Mouse (Mus musculus): Measurements from ENCODE around the gene Krt27. TPM values are rescaled to one million over a fixed set of nuclear protein-coding genes. Genes with fewer than 3 reads are reported as not detected.

Gene Krt27
- polyA plus RNA-seq, 1 experiment: not detected

GRCm38 (mm10) chr11:99369853-99370451 lies 19.0 kb upstream of the Krt27 start:
- no peaks in the 10 kb centered on the region for H3K36me3 ChIP-seq (ENCODE audit: control insufficient read depth, insufficient read depth, low read length)

DNA sequence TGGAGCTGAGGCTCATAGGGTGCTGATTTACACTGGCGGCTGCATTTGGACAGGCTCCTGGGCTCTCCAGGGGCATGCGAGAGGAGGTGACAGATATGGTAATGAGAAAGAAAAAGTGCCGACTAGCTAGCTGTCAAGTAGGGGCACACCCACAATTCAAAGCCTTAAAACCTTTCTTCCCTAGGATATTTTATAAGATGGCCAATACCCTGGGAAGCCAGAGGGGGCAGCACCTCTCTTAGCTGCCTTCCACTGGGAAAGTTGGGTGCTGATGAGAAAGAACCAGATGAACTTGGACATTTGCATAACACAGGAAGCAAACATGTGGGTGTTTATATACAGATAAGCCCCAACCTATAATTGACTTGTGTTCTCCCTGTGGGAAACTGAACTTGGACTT lies 18.3 kb upstream of the Krt27 start:
- no peak for TF ChIP-seq POLR2A (IDR thresholded peaks at IDR 0.05; ENCODE audit: control insufficient read depth, low read depth, low read length)
- TF ChIP-seq CTCF (IDR thresholded peaks at IDR 0.05; ENCODE audit: control insufficient read depth, insufficient read depth, insufficient replicate concordance, low read depth, low read length): peak; percentile 8; the same call in 1 of the 2 replicates

More at GRCm38 (mm10) chr11:99369853-99370451, 19.0 kb upstream of the Krt27 start:
- no peak for TF ChIP-seq POLR2A (IDR thresholded peaks at IDR 0.05; ENCODE audit: control insufficient read depth, low read depth, low read length)
- no peak for TF ChIP-seq CTCF (IDR thresholded peaks at IDR 0.05; ENCODE audit: control insufficient read depth, insufficient read depth, insufficient replicate concordance, low read depth, low read length)
- Histone ChIP-seq H3K27me3 (ENCODE audit: control insufficient read depth, insufficient read depth, low read length) (no peaks in the 10 kb centered on the region), H3K4me1 (ENCODE audit: control insufficient read depth, insufficient read depth, low read length) (peaks cover 16% of the 10 kb centered on the region), H3K4me3 (ENCODE audit: control insufficient read depth, low read depth, low read length) (peak overlapping the region; percentile 5), H3K27ac (ENCODE audit: control insufficient read depth, insufficient read depth, low read depth, low read length) (0 out of 2 replicates have a peak overlapping the region, but pooled peaks have one; percentile 42)

DNA sequence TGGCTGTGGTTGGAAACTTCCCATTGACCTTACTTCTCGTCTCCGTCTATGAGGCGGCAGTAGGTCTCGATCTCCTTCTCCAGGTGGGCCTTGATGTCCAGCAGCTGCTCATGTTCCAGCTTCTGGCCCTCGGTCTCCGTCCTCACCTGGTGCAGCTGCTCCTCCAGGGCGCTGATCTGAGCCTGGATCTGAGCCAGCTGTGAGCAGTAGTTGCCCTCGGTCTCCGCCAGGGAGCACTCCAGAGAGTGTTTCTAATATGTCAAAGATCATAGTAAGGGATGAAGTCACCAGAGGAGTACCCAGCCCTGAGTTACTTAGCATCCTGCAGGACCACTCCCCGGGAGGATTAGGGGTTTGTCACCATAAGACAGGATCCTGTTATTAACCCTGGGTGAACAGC lies 15.9 kb upstream of the Krt27 start:
- Histone ChIP-seq H3K36me3 (ENCODE audit: control insufficient read depth, insufficient read depth, low read length) (no peaks in the 10 kb centered on the region), H3K4me1 (ENCODE audit: control insufficient read depth, insufficient read depth, low read length) (peaks cover 14% of the 10 kb centered on the region), H3K27ac (ENCODE audit: control insufficient read depth, insufficient read depth, low read depth, low read length) (no peak overlapping the region), H3K4me3 (ENCODE audit: control insufficient read depth, low read depth, low read length) (no peak overlapping the region), H3K27me3 (ENCODE audit: control insufficient read depth, insufficient read depth, low read length) (no peaks in the 10 kb centered on the region)
- TF ChIP-seq POLR2A (IDR thresholded peaks at IDR 0.05; ENCODE audit: control insufficient read depth, low read depth, low read length): no peak
- TF ChIP-seq CTCF (IDR thresholded peaks at IDR 0.05; ENCODE audit: control insufficient read depth, insufficient read depth, insufficient replicate concordance, low read depth, low read length): no peak

More for the DNA sequence above, 18.3 kb upstream of the Krt27 start:
- H3K36me3 ChIP-seq (ENCODE audit: control insufficient read depth, insufficient read depth, low read length): no peaks in the 10 kb centered on the region
- no peak overlapping the region for H3K4me3 ChIP-seq (ENCODE audit: control insufficient read depth, low read depth, low read length)
- no peak overlapping the region for H3K27ac ChIP-seq (ENCODE audit: control insufficient read depth, insufficient read depth, low read depth, low read length)
- H3K4me1 ChIP-seq (ENCODE audit: control insufficient read depth, insufficient read depth, low read length): peaks cover 12% of the 10 kb centered on the region
- no peaks in the 10 kb centered on the region for H3K27me3 ChIP-seq (ENCODE audit: control insufficient read depth, insufficient read depth, low read length)

- Histone ChIP-seq H3K36me3 (ENCODE audit: control insufficient read depth, insufficient read depth, low read length) (no peaks in the 10 kb centered on the region), H3K4me1 (ENCODE audit: control insufficient read depth, insufficient read depth, low read length) (peaks cover 3% of the 10 kb centered on the region; the same call in 1 of the 2 replicates), H3K27me3 (ENCODE audit: control insufficient read depth, insufficient read depth, low read length) (no peaks in the 10 kb centered on the region), H3K4me3 (ENCODE audit: control insufficient read depth, low read depth, low read length) (no peak overlapping the region), H3K27ac (ENCODE audit: control insufficient read depth, insufficient read depth, low read depth, low read length) (no peak overlapping the region)
- TF ChIP-seq POLR2A (IDR thresholded peaks at IDR 0.05; ENCODE audit: control insufficient read depth, low read depth, low read length): no peak
- TF ChIP-seq CTCF (IDR thresholded peaks at IDR 0.05; ENCODE audit: control insufficient read depth, insufficient read depth, insufficient replicate concordance, low read depth, low read length): peak; percentile 39; the same call in 1 of the 2 replicates
These were observed 13.5 kb upstream of the Krt27 start for GRCm38 (mm10) chr11:99364412-99364811.

GRCm38 (mm10) chr11:99361423-99361822 lies 10.5 kb upstream of the Krt27 start:
- Histone ChIP-seq H3K27ac (ENCODE audit: control insufficient read depth, insufficient read depth, low read depth, low read length) (no peak overlapping the region), H3K4me1 (ENCODE audit: control insufficient read depth, insufficient read depth, low read length) (peaks cover 3% of the 10 kb centered on the region; the same call in 1 of the 2 replicates), H3K27me3 (ENCODE audit: control insufficient read depth, insufficient read depth, low read length) (no peaks in the 10 kb centered on the region), H3K36me3 (ENCODE audit: control insufficient read depth, insufficient read depth, low read length) (no peaks in the 10 kb centered on the region), H3K4me3 (ENCODE audit: control insufficient read depth, low read depth, low read length) (no peak overlapping the region)
- no peak for TF ChIP-seq POLR2A (IDR thresholded peaks at IDR 0.05; ENCODE audit: control insufficient read depth, low read depth, low read length)
- no peak for TF ChIP-seq CTCF (IDR thresholded peaks at IDR 0.05; ENCODE audit: control insufficient read depth, insufficient read depth, insufficient replicate concordance, low read depth, low read length)

DNA sequence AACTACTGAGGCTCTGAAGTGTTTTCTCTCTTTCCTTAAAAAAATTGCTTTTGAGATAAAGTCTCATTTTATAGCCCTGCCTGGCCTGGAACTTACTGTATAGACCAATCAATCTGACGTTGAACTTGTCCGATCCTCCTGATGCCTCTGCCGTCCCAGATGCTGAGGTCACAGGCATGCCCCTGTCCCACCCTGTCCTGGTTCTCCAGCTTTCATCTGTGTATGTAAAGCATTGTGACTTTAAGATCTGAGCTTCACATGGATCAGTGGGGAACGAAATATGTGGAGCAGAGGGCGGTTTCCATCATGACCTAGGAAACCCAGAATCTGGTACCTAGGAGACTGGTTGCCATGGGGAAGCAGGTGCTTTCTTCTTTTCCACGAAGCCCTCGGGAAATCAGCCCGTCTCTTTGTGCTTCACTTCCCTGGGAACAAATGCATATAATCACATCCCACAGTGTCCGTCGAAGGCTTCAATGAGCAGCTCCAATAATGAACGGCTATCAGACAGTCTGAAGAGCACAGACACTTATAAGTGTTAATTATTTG lies 11.5 kb downstream of the Krt27 start:
- H3K4me1 ChIP-seq (ENCODE audit: control insufficient read depth, insufficient read depth, low read length): peaks cover 6% of the 10 kb centered on the region
- no peak overlapping the region for H3K27ac ChIP-seq (ENCODE audit: control insufficient read depth, insufficient read depth, low read depth, low read length)
- H3K27me3 ChIP-seq (ENCODE audit: control insufficient read depth, insufficient read depth, low read length): no peaks in the 10 kb centered on the region
- H3K36me3 ChIP-seq (ENCODE audit: control insufficient read depth, insufficient read depth, low read length): no peaks in the 10 kb centered on the region
- H3K4me3 ChIP-seq (ENCODE audit: control insufficient read depth, low read depth, low read length): no peak overlapping the region
- no peak for TF ChIP-seq POLR2A (IDR thresholded peaks at IDR 0.05; ENCODE audit: control insufficient read depth, low read depth, low read length)
- TF ChIP-seq CTCF (IDR thresholded peaks at IDR 0.05; ENCODE audit: control insufficient read depth, insufficient read depth, insufficient replicate concordance, low read depth, low read length): no peak

GRCm38 (mm10) chr11:99337866-99338265 lies 13.0 kb downstream of the Krt27 start, which contains the start of gene Krt26:
Gene Krt26, minus strand, starts transcription at chr11:99337966.
- peak within 1 kb of the TSS; percentile 24 for H3K4me3 ChIP-seq (ENCODE audit: control insufficient read depth, low read depth, low read length)
- TF ChIP-seq CTCF (IDR thresholded peaks at IDR 0.05; ENCODE audit: control insufficient read depth, insufficient read depth, insufficient replicate concordance, low read depth, low read length) (no peak), POLR2A (IDR thresholded peaks at IDR 0.05; ENCODE audit: control insufficient read depth, low read depth, low read length) (no peak)
- no peaks in the 10 kb centered on the region for H3K36me3 ChIP-seq (ENCODE audit: control insufficient read depth, insufficient read depth, low read length)
- peaks cover 6% of the 10 kb centered on the region for H3K4me1 ChIP-seq (ENCODE audit: control insufficient read depth, insufficient read depth, low read length)
- no peak within 1 kb of the TSS for H3K27ac ChIP-seq (ENCODE audit: control insufficient read depth, insufficient read depth, low read depth, low read length)
- H3K27me3 ChIP-seq (ENCODE audit: control insufficient read depth, insufficient read depth, low read length): no peaks in the 10 kb centered on the region

All from testis, adult 2 months (tissue).